In genomic region chr11:120950281-120951202, GRCm38 (mm10) we compare ENCODE assay signal across 8 mouse cellular contexts. TPM values are rescaled to one million over a fixed set of nuclear protein-coding genes. Genes with fewer than 3 reads are reported as not detected.
DNase-seq lines count a peak whose midpoint lies in the region.

No protein-coding gene starts in this region.

- peaks cover 96% of the 10 kb centered on the region for H3K4me1 ChIP-seq in megakaryocyte, embryonic 14.5 days

- no peaks in the 10 kb centered on the region for H3K9me3 ChIP-seq in megakaryocyte, embryonic 14.5 days

- H3K36me3 ChIP-seq in megakaryocyte, embryonic 14.5 days (replicated peaks; ENCODE audit: low read length), result peaks cover 46% of the 10 kb centered on the region

- DNase-seq in adipocyte (ENCODE audit: low spot score), result peak; percentile 69
- DNase-seq in embryo, embryonic 10 days (ENCODE audit: low spot score), result peak; percentile 99
- peak; percentile 88 for DNase-seq in gastrocnemius, postnatal 10 days
- DNase-seq in induced T-regulatory cell, adult 2 months (ENCODE audit: low read depth), result peak; percentile 91
- DNase-seq in left cerebral cortex, adult 9 months (ENCODE audit: low spot score in 2 of 2), result peak; percentile 68 to 84
- DNase-seq in right cerebral cortex, adult 2 months (ENCODE audit: low spot score in 2 of 2), result peak; percentile 58 to 66
- peak; percentile 54 for DNase-seq in urinary bladder, postnatal 10 days (ENCODE audit: low spot score)

- H3K4me3 ChIP-seq in megakaryocyte, embryonic 14.5 days (replicated peaks), result peak overlapping the region; percentile 97

- no peaks in the 10 kb centered on the region for H3K27me3 ChIP-seq in megakaryocyte, embryonic 14.5 days (replicated peaks)

RNA-seq across cellular contexts. Expression of gene Slc16a3, which starts 2.3 kb away (rescaled TPM):
- 100 to 1,000 TPM; 193 to 232 TPM for total RNA-seq in gastrocnemius, postnatal 10 days (2021)
- polyA plus RNA-seq in megakaryocyte, embryonic 14.5 days (2012; ENCODE audit: insufficient read depth, low replicate concordance), result 673 and 816 TPM in 2 replicates

RNA-seq across cellular contexts. Expression of gene Ccdc57, which starts 17.9 kb away (rescaled TPM):
- 1 to 10 TPM; 2.5 to 4.8 TPM for total RNA-seq in gastrocnemius, postnatal 10 days (2021)
- polyA plus RNA-seq in megakaryocyte, embryonic 14.5 days (2012; ENCODE audit: insufficient read depth, low replicate concordance), result 2.0 TPM in 1 of 2 replicates, not detected in the other

RNA-seq across cellular contexts. Expression of gene Csnk1d, which starts 40.6 kb away (rescaled TPM):
- 10 to 100 TPM; 67.8 to 77.3 TPM for total RNA-seq in gastrocnemius, postnatal 10 days (2021)
- 152 and 176 TPM in 2 replicates for polyA plus RNA-seq in megakaryocyte, embryonic 14.5 days (2012; ENCODE audit: insufficient read depth, low replicate concordance)

Comparison
In these comparisons a context has a peak if more than half of its experiments do, and no peak if none do; other contexts are left out.
1. Peak in every context shown above with its lines: DNase-seq and H3K4me3 ChIP-seq.